Mouse (Mus musculus) NIH3T3 (cell line): ENCODE results near the gene Xpo4.

ENCODE experiments used
- DNase-seq: peaks from one replicate; pipeline ENCODE4 v3.0.0-alpha.2; 2012; ENCODE audit warnings: low read depth

Xpo4 gene

DNA sequence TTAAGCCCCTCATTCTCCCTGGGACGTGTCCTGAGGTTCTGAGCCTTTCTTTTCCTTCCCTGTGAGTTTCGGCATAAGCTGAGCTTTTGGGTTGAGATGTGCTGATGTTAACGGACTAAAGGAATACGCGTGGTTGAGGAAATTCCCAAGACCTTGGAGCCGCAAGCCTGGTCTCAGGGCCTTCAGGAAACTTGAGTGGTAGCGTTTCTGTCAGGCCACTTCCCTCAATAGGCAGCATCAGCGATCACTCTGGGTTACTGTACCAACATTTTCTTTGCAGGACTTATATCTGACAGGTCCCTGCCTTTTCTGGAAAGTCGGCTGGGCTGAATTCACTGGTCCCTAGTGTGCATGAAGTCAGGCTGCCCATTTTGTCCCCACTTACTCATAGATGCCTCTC, 128.4 kb downstream of the Xpo4 start:
- no peak for DNase-seq

DNA sequence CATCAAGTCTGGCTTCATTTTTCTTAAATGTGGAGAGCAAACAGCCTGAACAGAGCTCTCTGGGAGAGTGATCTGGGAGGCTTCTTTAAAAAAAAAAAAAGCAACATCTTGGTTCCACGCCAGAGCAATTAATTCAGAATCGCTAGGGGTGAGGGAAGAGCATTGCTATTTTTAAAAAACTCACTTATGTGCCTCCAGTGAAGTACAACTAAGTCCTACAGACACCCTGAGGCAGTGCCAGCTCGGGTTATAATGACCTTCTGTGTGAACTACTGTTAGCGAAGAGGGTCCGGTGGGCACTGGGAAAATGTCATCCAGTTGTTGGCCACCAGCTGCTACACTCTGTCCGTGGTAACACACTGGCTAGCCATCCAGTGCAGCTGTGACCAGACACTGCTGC, 129.6 kb downstream of the Xpo4 start:
- peak; percentile 24 for DNase-seq

DNA sequence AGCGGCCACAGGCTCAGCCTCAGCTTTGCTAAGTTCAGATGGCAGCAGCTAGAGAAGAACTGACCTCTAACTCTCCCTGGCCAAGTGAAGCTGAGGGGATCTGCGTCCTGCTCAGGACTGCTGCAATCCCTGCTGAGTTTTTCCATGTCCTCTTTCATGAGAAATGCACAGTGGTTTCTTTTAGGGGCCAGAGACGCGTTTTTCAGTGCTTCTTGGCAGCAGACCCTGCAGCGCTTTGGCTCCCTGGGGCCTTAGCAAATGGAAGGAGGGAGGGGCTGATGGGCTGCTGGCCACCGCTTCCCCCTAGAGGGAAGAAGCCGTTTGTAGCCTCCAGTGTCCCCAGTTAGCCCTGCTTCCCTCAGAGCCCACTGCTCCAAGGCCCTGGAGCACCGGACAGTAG, 130.3 kb downstream of the Xpo4 start:
- DNase-seq: peak; percentile 27

DNA sequence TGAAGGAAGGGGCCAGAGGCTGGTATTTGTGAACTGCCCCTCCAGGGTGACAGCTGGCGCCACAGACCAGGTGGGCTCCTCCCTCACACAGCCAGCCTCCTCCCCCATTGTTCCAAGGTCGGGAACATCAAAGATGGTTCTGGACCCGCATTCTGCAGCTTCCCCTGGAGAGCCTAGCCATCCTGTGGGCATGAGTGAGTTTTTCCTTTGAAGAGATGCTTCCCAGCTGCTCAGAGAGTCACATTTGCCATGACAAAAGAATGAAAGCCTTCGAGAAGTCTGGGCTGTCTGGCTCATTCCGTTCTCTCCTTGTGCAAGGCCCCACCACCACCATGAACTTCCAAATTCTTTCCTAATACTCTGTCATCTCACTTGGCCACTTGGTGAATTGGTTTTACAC, 130.9 kb downstream of the Xpo4 start:
- no peak for DNase-seq

DNA sequence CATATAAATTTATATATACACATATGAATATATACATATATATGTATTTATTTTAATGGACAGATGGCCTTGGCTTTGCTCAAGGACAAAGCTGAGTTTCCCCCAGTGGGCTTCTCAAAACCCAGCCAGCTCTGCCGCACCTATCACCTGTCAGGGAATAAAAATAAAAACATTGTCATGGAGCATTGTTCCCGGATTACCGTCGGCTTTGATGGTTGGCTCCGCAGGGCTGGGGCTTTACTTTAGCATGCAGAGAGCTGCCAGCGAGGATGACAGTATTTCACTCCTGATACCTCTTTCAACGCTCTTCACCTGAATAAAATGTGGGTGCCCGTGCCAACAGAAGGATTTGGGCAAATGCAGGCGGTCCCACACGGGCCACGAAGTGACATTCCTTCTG, 131.4 kb downstream of the Xpo4 start:
- DNase-seq: no peak

DNA sequence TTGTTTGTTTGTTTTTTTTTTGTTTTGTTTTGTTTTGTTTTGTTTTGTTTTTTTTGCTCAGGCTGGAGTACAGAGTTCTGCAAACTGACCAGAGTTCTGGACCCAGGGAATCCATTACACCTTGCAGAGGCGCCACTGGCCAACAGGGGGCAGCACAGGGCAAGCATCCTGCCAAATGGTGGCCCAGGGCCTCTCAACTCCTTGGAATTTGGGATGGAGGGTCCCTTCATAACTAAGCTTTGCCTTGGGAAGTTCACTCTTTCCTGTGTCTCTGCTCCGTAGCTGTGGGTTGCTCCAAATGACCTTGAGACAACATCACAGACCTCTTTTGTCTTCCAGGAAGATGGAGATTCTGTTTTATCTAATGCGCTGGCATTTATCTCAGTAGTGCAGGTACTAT, 132.0 kb downstream of the Xpo4 start:
- DNase-seq: peak; percentile 53

DNA sequence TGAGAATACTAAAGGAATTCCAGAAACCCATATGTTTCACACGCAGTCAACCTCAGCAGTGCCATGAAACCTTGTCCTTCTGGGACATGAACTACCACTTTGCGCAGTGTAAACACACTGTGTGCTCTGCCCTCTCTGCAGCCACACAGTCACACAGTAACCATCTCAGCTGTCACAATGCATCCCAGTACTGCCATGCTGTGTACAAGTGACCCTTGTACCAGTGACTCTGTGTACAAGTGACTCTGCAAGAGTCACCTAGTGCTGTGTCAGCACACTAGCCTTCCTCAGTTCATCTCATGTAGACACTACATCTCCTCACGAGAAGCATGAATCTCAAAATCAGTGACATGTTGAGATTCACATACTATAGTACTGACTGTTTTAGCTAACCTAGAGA, 132.7 kb downstream of the Xpo4 start:
- DNase-seq: no peak

DNA sequence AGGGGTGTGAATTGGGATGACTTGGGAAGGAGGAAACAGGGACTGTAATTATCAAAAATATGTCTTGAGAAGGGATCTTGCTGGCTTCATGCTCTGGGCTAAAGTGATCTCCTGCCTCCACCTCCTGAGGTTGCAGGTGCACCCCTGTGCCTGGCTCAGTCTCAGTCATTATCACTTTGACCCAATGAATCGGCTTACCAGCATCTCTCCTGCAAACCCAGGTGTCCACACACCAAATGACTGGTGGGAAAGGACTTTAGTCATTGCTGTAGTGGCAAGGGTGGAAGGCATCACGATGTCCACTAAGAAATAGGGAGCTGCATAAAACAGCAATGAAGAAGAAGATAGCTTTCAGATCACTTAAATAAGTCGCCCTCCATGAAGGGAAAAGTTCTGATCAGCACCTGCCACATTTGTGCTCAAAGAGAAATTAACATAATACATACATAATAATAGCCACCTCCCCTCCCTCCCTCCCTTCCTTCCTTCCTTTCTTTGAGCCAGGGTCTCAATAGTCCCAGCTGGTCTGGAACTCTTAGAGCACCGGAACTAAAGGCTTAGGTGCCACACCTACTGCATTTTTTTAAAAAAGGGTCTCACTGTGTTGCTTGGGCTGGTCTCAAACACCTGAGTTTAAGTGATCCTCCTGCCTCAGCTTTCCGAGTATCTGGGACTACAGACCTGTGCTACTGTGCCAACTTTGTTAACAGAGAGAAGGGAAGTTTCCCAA, 135.3 kb downstream of the Xpo4 start:
- no peak for DNase-seq

DNA sequence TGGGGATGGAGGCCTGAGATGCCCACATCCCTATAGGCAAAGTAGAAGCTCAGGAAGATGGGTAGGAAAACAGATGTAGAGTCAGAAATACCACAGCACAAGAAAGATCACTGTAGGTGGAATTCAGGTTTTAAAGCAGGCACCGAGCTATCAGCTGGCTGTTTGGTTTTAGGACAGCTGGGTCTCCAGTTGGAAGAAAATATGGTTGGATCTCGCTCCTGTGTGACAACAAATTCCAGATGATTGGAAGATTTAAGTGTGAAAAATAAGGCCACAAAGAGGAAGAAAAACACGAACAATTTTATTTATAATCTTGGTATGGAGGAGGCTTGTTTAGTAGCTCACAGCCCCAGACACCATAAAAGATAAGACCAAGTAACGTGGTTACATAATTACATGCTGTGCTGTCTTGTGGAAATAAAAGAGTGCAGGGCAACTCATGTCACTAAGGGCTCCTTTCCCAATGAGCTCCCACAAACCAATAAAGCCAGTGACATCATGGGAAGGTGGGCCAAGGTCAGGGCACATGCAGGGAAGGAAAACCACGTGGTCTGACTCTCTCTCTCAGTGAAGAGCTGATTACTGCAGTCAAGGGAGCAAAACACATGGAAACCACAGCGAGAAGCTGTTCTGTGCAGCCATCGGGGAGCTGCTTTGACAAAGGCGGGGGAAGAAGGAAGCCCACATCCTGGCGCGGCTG, 136.0 kb downstream of the Xpo4 start:
- no peak for DNase-seq

DNA sequence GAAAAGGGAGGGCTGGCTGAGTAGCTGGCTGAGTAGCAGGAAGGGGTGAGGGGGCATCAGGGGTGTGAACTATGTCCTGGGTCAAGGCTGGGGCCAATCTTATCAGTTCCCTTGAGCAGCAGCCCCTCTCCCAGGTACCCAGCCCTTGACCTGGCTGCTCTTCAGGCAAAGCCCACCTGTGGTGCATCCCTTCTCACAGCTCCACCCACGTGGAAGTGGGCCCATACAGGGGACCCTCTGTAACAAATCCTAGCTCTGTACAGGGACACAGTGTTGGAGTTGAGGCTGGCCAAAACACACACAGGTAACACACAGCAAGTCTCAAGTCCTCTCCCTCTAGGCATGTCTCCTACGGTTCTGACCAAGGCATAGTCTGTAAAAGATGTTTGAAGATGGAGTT, 137.6 kb downstream of the Xpo4 start:
- no peak for DNase-seq
